Comparison of ENCODE assay signal across 8 mouse cellular contexts in the genomic region with DNA sequence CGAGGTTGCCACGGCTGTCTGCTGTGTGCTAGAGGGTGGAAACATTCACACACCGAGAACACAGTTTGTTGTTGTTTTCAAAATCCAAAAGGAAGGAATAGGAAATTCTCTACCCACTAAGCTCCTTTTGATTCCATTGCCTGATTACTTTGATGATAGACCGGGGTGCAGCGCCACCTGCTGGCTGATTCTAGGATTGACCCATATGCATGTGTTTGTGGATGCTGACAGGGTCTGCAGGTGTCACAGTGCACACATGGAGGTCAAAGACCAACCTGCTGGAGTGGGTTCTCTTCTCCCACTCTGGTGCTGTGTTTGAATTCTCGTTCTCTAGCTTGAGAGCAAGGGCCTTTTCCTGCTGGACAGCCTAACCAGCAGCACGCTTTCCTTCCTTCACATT. TPM values are rescaled to one million over a fixed set of nuclear protein-coding genes. Genes with fewer than 3 reads are reported as not detected.
DNase-seq lines count a peak whose midpoint lies in the region; ATAC-seq and TF ChIP-seq lines count a peak whose summit lies in the region.

No protein-coding gene starts in this region.

- H3K9ac ChIP-seq in CH12.LX (ENCODE audit: insufficient read depth, low read depth): no peak overlapping the region
- no peak overlapping the region for H3K9ac ChIP-seq in lung, embryonic 14.5 days

- dilution Hi-C loops in CH12.LX (cut with MboI; ENCODE audit: extremely low pct_ligation_motif_present, extremely low pct_unique_long_range_greater_than_20kb, low sequenced_read_pairs): no loop called here

- H3K36me3 ChIP-seq in CH12.LX (replicated peaks in 1 of 2; ENCODE audit: control insufficient read depth in 1 of 2, insufficient read depth in 1 of 2, low read length in 1 of 2): no peaks in the 10 kb centered on the region
- H3K36me3 ChIP-seq in lung, embryonic 14.5 days (ENCODE audit: insufficient read depth): no peaks in the 10 kb centered on the region

- peak; percentile 93 for ATAC-seq in granulocyte monocyte progenitor cell, adult 5-6 weeks (replicated peaks; ENCODE audit: poor library complexity, severe bottlenecking)
- ATAC-seq in lung, embryonic 14.5 days (ENCODE audit: insufficient read depth): peak; percentile 31; the same call in 1 of the 2 replicates

- no peak overlapping the region for H3K4me2 ChIP-seq in CH12.LX (ENCODE audit: insufficient read depth, low read depth, poor library complexity, severe bottlenecking)
- no peak overlapping the region for H3K4me2 ChIP-seq in lung, embryonic 14.5 days

- H3K4me3 ChIP-seq in CH12.LX (replicated peaks in 1 of 3; ENCODE audit: low read depth in 2 of 3, low read length in 2 of 3, poor library complexity in 1 of 3): no peak overlapping the region
- H3K4me3 ChIP-seq in lung, embryonic 14.5 days (ENCODE audit: low read depth, low read length): no peak overlapping the region

- TF ChIP-seq CTCF in CH12.LX (conservative IDR thresholded peaks at IDR 0.05 in 1 of 2, IDR thresholded peaks at IDR 0.05 in 1 of 2; ENCODE audit: low read depth in 2 of 2, low read length in 2 of 2): peak; percentile 96 to 98
- TF ChIP-seq CTCF in lung, embryonic 14.5 days (IDR thresholded peaks at IDR 0.05; ENCODE audit: low read depth): peak; percentile 95

- peaks cover 0 to 19% of the 10 kb centered on the region in 2 experiments; a peak in 3 of 4 replicates for H3K4me1 ChIP-seq in CH12.LX (ENCODE audit: control insufficient read depth in 1 of 2, insufficient read depth in 2 of 2)
- H3K4me1 ChIP-seq in lung, embryonic 14.5 days (ENCODE audit: insufficient read depth): no peaks in the 10 kb centered on the region

- DNase-seq in CH12.LX (ENCODE audit: extremely low read depth): peak; percentile 86
- peak; percentile 77 for DNase-seq in adrenal gland, adult 2 months
- DNase-seq in embryo, embryonic 10 days (ENCODE audit: low spot score): peak; percentile 84
- DNase-seq in kidney, postnatal 4 days: peak; percentile 90 to 91
- DNase-seq in lung, embryonic 14.5 days: peak; percentile 90
- DNase-seq in right cerebral cortex, adult 2 months (ENCODE audit: low spot score in 2 of 2): peak; percentile 90 to 94
- DNase-seq in urinary bladder, postnatal 14 days (ENCODE audit: low spot score): peak; percentile 80

- TF ChIP-seq EP300 in CH12.LX (IDR thresholded peaks at IDR 0.05; ENCODE audit: low read length): no peak

- 25% methylated on average over 7 of the region's 7 CpGs for WGBS in lung, embryonic 14.5 days

- peak; percentile 90 for TF ChIP-seq RAD21 in CH12.LX (IDR thresholded peaks at IDR 0.05; ENCODE audit: low read depth, low read length)

- H3K9me3 ChIP-seq in CH12.LX (replicated peaks; ENCODE audit: low read length): no peaks in the 10 kb centered on the region
- no peaks in the 10 kb centered on the region for H3K9me3 ChIP-seq in lung, embryonic 14.5 days (ENCODE audit: low read depth, low read length)

- in situ Hi-C loops in CH12.LX (cut with MboI; ENCODE audit: low pct_ligation_motif_present, low pct_unique_long_range_greater_than_20kb, low sequenced_read_pairs): loop anchor here (5.0 to 25.0 kb wide), 2 partner anchors 122 to 312 kb away; no protein-coding TSS in a partner anchor

- H3K79me2 ChIP-seq in CH12.LX (replicated peaks; ENCODE audit: control insufficient read depth, extremely low read depth, insufficient read depth, poor library complexity, severe bottlenecking): no peaks in the 10 kb centered on the region

- H3K27ac ChIP-seq in CH12.LX (ENCODE audit: insufficient read depth, low read depth): no peak overlapping the region
- no peak overlapping the region for H3K27ac ChIP-seq in lung, embryonic 14.5 days (ENCODE audit: low read depth)

- no peaks in the 10 kb centered on the region for H3K27me3 ChIP-seq in CH12.LX (replicated peaks)
- H3K27me3 ChIP-seq in lung, embryonic 14.5 days (ENCODE audit: insufficient read depth, low read length): no peaks in the 10 kb centered on the region; the same call in 1 of the 2 replicates

- TF ChIP-seq POLR2A in CH12.LX (IDR thresholded peaks at IDR 0.05; ENCODE audit: low read depth, low read length): no peak

TF ChIP-seq in CH12.LX, 34 proteins besides CTCF, POLR2A, EP300 and RAD21:
- peak; percentile 76 for TF ChIP-seq MAX (IDR thresholded peaks at IDR 0.05; ENCODE audit: low read length)
- no peak for TF ChIP-seq POLR2AphosphoS2 (IDR thresholded peaks at IDR 0.05; ENCODE audit: low read depth, low read length)
- 0 out of 2 replicates have a peak, but pooled peaks have one; percentile 26 for TF ChIP-seq TCF12 (IDR thresholded peaks at IDR 0.05; ENCODE audit: low read depth, low read length)
- TF ChIP-seq SMC3 (IDR thresholded peaks at IDR 0.05; ENCODE audit: low read depth, low read length): peak; percentile 97
- 0 out of 2 replicates have a peak, but pooled peaks have one; percentile 4 for TF ChIP-seq ZNF384 (IDR thresholded peaks at IDR 0.05; ENCODE audit: low read depth, low read length)
- no peak for TF ChIP-seq KAT2A (IDR thresholded peaks at IDR 0.05; ENCODE audit: insufficient replicate concordance, low read length)
- peak; percentile 24; the same call in 1 of the 2 replicates for TF ChIP-seq MEF2A (IDR thresholded peaks at IDR 0.05; ENCODE audit: borderline replicate concordance, low read depth, low read length)
- no peak for TF ChIP-seq PAX5 (IDR thresholded peaks at IDR 0.05; ENCODE audit: low read length)
- peak; percentile 66; the same call in 1 of the 2 replicates for TF ChIP-seq MYC (IDR thresholded peaks at IDR 0.05; ENCODE audit: low read depth, low read length)
- peak; percentile 70 for TF ChIP-seq ZC3H11A (IDR thresholded peaks at IDR 0.05; ENCODE audit: low read depth, low read length)
- TF ChIP-seq NELFE (IDR thresholded peaks at IDR 0.05; ENCODE audit: low read depth, low read length): peak; percentile 24; the same call in 1 of the 2 replicates

RNA-seq across cellular contexts. Expression of a gene that starts 3.9 kb away (rescaled TPM):
- total RNA-seq in CH12.LX (2012; rRNA removed) (0.08 TPM in 1 of 2 replicates, not detected in the other), CH12.LX (2014; rRNA removed) (not detected in 2 replicates)
- 0.14 and 0.17 TPM in 2 replicates for polyA plus RNA-seq in CH12.LX (2012; ENCODE audit: insufficient read length, low read depth)
- total RNA-seq in adrenal gland, adult 2 months (2021): not detected
- polyA plus RNA-seq in adrenal gland, adult 2 months (2012; rRNA removed): 0.09 TPM in 1 of 2 replicates, not detected in the other
- total RNA-seq in granulocyte monocyte progenitor cell, adult 5-6 weeks (2014; fragmentation: Nextera tagmentation): 0.49 TPM in 1 of 2 replicates, not detected in the other
- not detected in 2 replicates for total RNA-seq in granulocyte monocyte progenitor cell, adult 5-6 weeks (2017)
- 0.67 and 1.2 TPM in 2 replicates for polyA plus RNA-seq in lung, embryonic 14.5 days (2014; fragmentation: Nextera tagmentation; extraction: Ambion mirVana)

RNA-seq across cellular contexts. Expression of a gene that starts 12.6 kb away (rescaled TPM):
- 163 and 169 TPM in 2 replicates for total RNA-seq in CH12.LX (2012; rRNA removed)
- total RNA-seq in CH12.LX (2014; rRNA removed): 152 TPM in 2 replicates
- polyA plus RNA-seq in CH12.LX (2012; ENCODE audit: insufficient read length, low read depth): 162 and 176 TPM in 2 replicates
- total RNA-seq in adrenal gland, adult 2 months (2021): 10 to 100 TPM; 25.8 to 27.9 TPM
- polyA plus RNA-seq in adrenal gland, adult 2 months (2012; rRNA removed): 17.2 and 19.7 TPM in 2 replicates
- total RNA-seq in granulocyte monocyte progenitor cell, adult 5-6 weeks (2014; fragmentation: Nextera tagmentation): 45.9 and 48.0 TPM in 2 replicates
- total RNA-seq in granulocyte monocyte progenitor cell, adult 5-6 weeks (2017): 41.9 and 58.3 TPM in 2 replicates
- polyA plus RNA-seq in lung, embryonic 14.5 days (2014; fragmentation: Nextera tagmentation; extraction: Ambion mirVana): 82.8 and 83.6 TPM in 2 replicates

RNA-seq across cellular contexts. Expression of a gene that starts 48.0 kb away (rescaled TPM):
- total RNA-seq in CH12.LX (2012; rRNA removed) (0.63 and 0.68 TPM in 2 replicates), CH12.LX (2014; rRNA removed) (0.18 TPM in 1 of 2 replicates, not detected in the other)
- 1.7 and 1.8 TPM in 2 replicates for polyA plus RNA-seq in CH12.LX (2012; ENCODE audit: insufficient read length, low read depth)
- 1 to 10 TPM; 1.3 to 2.0 TPM for total RNA-seq in adrenal gland, adult 2 months (2021)
- 1.2 and 1.5 TPM in 2 replicates for polyA plus RNA-seq in adrenal gland, adult 2 months (2012; rRNA removed)
- not detected in 2 replicates for total RNA-seq in granulocyte monocyte progenitor cell, adult 5-6 weeks (2014; fragmentation: Nextera tagmentation)
- total RNA-seq in granulocyte monocyte progenitor cell, adult 5-6 weeks (2017): not detected in 2 replicates
- polyA plus RNA-seq in lung, embryonic 14.5 days (2014; fragmentation: Nextera tagmentation; extraction: Ambion mirVana): 11.0 and 11.4 TPM in 2 replicates
